Mouse (Mus musculus) erythroblast, adult 5-6 weeks (primary cell): ENCODE results near the gene Kbtbd6. TPM values are rescaled to one million over a fixed set of nuclear protein-coding genes. Genes with fewer than 3 reads are reported as not detected.
A peak's percentile ranks its signal among the peaks of the same experiment; 100 is the strongest.

Experiments
- ATAC-seq: replicated peaks from 2 replicates; pipeline ENCODE4 v1.8.0; 2016; ENCODE audit warnings: moderate number of reproducible peaks, mild to moderate bottlenecking, moderate TSS enrichment, inconsistent platforms; ENCODE audit not compliant: poor library complexity, low FRiP score, severe bottlenecking
- total RNA-seq, 2 experiments: library from RNA; stranded (forward) in 1 of 2; stranded (reverse) in 1 of 2; fragments of 150-400 nt in 1 of 2; fragments of 200-764, 138-1000 nt in 1 of 2; gene quantifications; 2 replicates each; pipeline versions ENCODE4 v1.2.3 to v1.2.4; 2015 to 2017; ENCODE audit warnings: low replicate concordance in 2 of 2

Kbtbd6 gene
- total RNA-seq, 2 experiments from 2014 or later = 0.96 to 2.6 TPM

DNA sequence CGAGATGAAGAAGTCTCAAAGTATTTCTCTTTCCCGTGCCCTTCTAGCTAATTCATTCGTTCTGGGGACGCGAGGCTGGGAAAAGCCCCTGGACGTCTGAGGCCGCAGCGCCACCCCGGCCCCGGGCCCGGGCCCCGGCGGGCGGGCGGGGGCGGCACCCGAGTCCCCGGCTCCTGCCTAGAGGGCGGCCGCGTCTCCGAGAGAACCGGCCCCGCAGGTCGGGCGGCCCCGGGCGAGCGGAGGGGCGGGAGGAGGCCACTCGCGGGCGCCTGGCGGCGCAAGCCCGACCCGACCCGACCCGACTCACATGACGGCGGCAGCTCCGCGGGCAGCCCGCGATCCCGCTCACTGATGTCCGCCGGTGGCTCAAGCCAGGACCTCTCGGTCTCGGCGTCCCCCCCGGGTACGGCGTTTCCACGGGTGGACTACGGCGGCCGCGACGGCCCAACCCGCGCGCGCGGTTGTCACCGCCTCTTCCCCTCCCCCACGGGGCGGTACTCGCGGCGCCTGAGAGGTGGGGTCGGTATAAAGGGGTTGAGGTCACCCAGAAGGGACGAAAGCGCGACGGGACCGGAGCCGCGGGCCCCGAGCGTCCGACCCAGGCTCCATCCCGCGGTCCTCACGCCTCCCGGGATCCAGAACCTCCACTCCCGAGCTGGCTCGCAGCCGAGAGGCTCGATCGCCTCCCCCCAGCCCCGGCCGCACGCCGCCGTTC lies 29.1 kb downstream of the Kbtbd6 start, which contains the start of gene Elf1:
TSS of gene Elf1 (plus strand) at position 571 of the 715 bp plus-strand sequence.
- peak; percentile 44 for ATAC-seq

- ATAC-seq = peak; percentile 76
These were observed 29.9 kb downstream of the Kbtbd6 start, which contains the start of gene Wbp4 for GRCm38 (mm10) chr14:79481339-79482151. Wbp4 (minus strand) TSS chr14:79481520.

GRCm38 (mm10) chr14:79482251-79482661 lies 30.6 kb downstream of the Kbtbd6 start:
- no peak for ATAC-seq

DNA sequence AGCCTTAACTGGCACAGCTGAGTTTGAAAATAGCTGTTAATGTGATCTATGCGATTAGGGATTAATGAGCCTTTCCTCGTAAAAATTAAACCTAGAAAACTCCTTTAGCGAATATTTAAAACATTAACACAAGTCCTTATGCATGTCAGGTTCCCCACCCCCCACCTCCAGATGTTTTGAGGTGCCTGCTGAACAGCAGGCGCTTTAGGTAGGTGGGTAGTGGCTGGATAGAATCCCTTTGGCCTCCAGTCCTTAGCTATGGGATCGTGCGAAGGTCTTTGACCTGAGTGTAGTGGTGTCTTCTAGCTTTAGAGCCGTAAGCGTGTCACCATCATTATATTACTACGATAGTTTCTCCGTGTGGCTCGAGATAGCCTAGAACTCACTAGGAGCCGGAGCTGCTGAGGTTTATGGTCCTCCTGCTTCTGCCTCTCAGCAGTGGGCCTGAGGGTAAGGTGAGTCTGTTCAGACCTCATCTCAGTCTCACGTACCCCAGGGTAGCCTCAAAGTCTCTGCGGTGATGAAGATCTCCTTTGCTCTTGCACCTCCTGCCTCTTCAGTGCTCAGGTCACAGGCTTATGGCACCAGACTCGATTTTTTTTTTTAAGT lies 31.2 kb downstream of the Kbtbd6 start:
- ATAC-seq = no peak

DNA sequence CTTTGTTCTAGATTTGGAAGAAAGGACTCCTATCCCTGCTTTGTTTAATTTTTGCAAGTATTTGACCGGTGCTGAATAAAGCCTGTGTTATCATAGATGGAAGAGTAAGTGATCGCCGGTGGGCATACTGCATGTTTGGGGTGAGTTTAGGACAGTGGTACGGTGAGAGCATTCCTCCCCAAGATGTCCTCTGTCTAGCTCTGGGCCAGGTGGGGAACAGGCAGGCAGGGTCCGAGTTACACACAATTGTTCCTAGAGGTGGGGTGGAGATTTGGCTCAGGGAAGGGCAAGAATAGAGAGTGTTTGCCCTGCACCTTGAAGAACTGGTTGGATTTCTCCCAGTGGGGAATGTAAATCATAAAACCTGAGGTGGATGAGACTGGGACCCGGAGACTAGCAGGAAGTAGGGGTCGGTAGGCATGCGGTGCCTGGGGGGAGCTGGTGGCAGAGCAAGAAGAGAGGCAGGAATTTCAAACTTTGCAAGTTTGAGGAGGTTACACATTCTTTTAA lies 32.0 kb downstream of the Kbtbd6 start:
- no peak for ATAC-seq

DNA sequence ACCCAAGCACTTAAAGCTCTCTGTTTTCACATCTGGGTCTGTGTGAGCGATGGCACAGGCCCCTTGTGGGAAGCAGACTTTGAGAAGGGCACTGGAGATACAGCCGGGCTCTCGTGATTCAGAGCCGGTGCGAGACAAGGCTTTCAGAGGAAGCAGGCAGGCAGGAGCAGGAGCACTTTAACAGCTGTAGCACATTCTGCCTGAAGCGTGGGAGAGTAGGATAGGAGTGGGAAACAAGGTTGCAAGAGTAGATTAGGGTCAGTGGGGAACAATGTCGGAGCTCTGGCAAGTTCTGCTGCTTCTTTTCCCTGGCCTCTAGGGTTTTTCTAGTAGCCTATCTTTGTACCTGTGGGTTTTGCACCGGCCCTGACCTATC lies 35.0 kb downstream of the Kbtbd6 start:
- ATAC-seq = peak; percentile 4

GRCm38 (mm10) chr14:79486993-79487731 lies 35.5 kb downstream of the Kbtbd6 start:
- peak; percentile 77 for ATAC-seq

GRCm38 (mm10) chr14:79488531-79488930 lies 36.9 kb downstream of the Kbtbd6 start:
- no peak for ATAC-seq

DNA sequence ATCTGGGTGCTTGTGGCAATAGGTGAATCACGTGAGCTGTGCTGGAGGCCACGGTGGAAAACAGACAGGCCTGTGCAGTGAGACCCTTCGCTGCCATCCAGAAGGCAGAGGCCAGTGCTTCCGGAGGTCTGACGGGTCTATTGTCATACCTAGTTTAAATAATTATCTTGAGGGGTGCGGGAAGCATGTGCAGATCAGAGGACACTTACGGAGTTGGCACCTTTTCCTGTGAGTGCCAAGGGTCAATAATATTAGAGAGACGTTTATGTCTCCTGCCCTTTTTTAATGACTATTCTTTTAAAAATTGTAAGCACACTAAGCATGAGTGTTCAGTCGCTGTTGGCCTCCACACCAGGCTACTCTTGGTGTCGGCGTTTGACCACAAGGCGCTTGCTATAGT lies 37.5 kb downstream of the Kbtbd6 start:
- ATAC-seq = no peak

GRCm38 (mm10) chr14:79490246-79490645 lies 38.6 kb downstream of the Kbtbd6 start:
- no peak for ATAC-seq

GRCm38 (mm10) chr14:79494349-79494748 lies 42.7 kb downstream of the Kbtbd6 start:
- no peak for ATAC-seq

DNA sequence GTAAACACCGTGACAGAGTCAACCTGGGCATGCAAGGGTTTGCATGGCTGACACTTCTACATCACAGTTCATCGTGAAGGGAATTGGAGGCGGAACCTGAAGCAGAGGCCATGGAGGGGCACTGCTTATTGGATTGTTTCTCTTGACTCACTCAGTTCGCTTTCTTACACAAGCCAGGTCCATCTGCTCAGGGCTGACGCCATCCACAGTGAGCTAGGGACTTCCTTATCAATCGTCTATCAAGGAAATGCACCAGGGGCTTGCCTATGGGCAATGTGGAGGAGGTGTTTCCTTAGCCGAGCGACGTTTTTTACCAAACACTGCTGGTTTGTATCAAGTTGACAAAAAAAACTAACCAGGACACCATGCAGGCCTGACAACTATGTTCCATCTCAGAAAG lies 47.7 kb downstream of the Kbtbd6 start:
- no peak for ATAC-seq

DNA sequence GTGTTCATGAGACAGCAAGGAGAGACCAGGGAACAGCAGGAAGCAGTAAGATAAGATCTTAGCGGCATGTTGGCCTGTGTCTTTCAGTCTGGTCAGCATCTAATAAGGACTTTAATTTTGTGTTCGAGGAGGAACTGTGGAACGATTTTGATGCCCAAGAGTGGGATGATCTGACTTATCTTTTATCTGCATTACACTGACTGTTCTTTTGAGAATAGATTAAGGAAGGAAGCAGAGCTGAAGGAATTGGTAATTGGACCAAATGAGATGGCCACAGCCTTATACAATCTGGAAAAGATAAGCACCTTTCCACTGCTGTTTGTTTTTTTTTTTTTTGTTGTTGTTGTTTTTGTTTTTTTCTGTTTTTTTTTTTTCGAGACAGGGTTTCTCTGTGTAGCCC lies 49.1 kb downstream of the Kbtbd6 start:
- no peak for ATAC-seq

DNA sequence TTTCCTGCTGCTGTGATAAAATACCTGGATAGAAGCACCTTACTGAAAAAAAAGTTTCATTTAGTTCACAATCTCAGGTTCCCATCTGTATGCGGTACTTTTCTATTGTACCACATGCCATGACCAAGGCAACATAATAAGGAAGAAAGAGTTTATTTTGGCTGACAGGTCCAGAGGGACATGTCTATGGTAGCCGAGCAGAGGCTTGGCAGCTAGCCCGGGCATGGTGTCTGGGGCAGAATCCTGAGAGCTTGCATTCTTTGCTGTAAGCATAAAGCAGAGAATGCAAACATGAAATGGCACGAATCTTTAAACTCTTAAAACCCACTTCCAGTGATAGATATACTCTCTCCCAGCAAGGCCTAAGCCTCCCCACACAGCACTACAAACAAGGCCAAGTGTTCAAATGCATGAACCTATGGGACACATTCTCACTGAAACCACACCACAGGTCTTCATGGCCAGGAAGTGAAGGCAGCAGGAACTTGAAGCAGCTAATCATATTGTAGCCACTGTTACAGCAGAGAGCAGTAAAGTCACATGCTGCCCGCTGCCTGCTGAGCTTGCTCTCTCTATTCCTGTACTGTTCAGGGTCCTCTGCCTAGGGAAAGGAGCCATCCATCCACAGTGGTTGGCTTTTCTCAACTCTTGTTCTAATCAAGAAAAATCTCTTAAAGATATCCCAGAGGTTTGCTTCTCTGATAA lies 51.9 kb downstream of the Kbtbd6 start:
- ATAC-seq = no peak

Other genes with a start within 250 kb of the Kbtbd6 start
- gene Zfp957, start 204.5 kb upstream of the Kbtbd6 start, total RNA-seq (2015; ENCODE audit: low replicate concordance) = not detected in 2 replicates
- not detected in 2 replicates for gene Zfp957, start 204.5 kb upstream of the Kbtbd6 start, total RNA-seq (2017; ENCODE audit: low replicate concordance)
- 63.7 and 78.6 TPM in 2 replicates for gene Rgcc, start 150.2 kb upstream of the Kbtbd6 start, total RNA-seq (2015; ENCODE audit: low replicate concordance)
- 55.2 and 86.4 TPM in 2 replicates for gene Rgcc, start 150.2 kb upstream of the Kbtbd6 start, total RNA-seq (2017; ENCODE audit: low replicate concordance)
- 14.2 and 16.7 TPM in 2 replicates for gene Naa16, start 61.1 kb upstream of the Kbtbd6 start, total RNA-seq (2015; ENCODE audit: low replicate concordance)
- 12.1 and 13.4 TPM in 2 replicates for gene Naa16, start 61.1 kb upstream of the Kbtbd6 start, total RNA-seq (2017; ENCODE audit: low replicate concordance)
- 0.96 and 1.0 TPM in 2 replicates for gene Mtrf1, start 54.1 kb upstream of the Kbtbd6 start, total RNA-seq (2015; ENCODE audit: low replicate concordance)
- 1.3 and 2.9 TPM in 2 replicates for gene Mtrf1, start 54.1 kb upstream of the Kbtbd6 start, total RNA-seq (2017; ENCODE audit: low replicate concordance)
- 9.2 and 10.2 TPM in 2 replicates for gene Kbtbd7, start 25.3 kb upstream of the Kbtbd6 start, total RNA-seq (2015; ENCODE audit: low replicate concordance)
- 10.5 and 11.4 TPM in 2 replicates for gene Kbtbd7, start 25.3 kb upstream of the Kbtbd6 start, total RNA-seq (2017; ENCODE audit: low replicate concordance)
- 38.8 and 45.6 TPM in 2 replicates for gene Elf1, start 29.4 kb downstream of the Kbtbd6 start, total RNA-seq (2015; ENCODE audit: low replicate concordance)
- 83.8 and 92.9 TPM in 2 replicates for gene Elf1, start 29.4 kb downstream of the Kbtbd6 start, total RNA-seq (2017; ENCODE audit: low replicate concordance)
- gene Wbp4, start 29.7 kb downstream of the Kbtbd6 start, total RNA-seq (2015; ENCODE audit: low replicate concordance) = 12.1 and 13.0 TPM in 2 replicates
- 30.7 and 45.6 TPM in 2 replicates for gene Wbp4, start 29.7 kb downstream of the Kbtbd6 start, total RNA-seq (2017; ENCODE audit: low replicate concordance)
- gene Sugt1, start 135.9 kb downstream of the Kbtbd6 start, total RNA-seq (2015; ENCODE audit: low replicate concordance) = 46.9 and 56.4 TPM in 2 replicates
- gene Sugt1, start 135.9 kb downstream of the Kbtbd6 start, total RNA-seq (2017; ENCODE audit: low replicate concordance) = 30.9 and 44.0 TPM in 2 replicates
- 2.9 TPM in 1 of 2 replicates, not detected in the other for gene Cnmd, start 210.3 kb downstream of the Kbtbd6 start, total RNA-seq (2015; ENCODE audit: low replicate concordance)
- 2.4 TPM in 1 of 2 replicates, not detected in the other for gene Cnmd, start 210.3 kb downstream of the Kbtbd6 start, total RNA-seq (2017; ENCODE audit: low replicate concordance)